Mouse (Mus musculus) thymus, postnatal 25 days (tissue): ENCODE measurements at regions not wholly inside any gene's neighbourhood (a gene's known extent, or its start where the extent isn't known, plus 50 kb on each side); places are given as distances from the start of the nearest gene placed in this dataset.

Source experiments
- DNase-seq: peaks from one replicate; pipeline ENCODE4 v3.0.0; 2022

GRCm38 (mm10) chr8:115806139-115806538 is 98.5 kb upstream of the Maf start:
- DNase-seq, result no peak

- DNase-seq, result no peak
Measured at GRCm38 (mm10) chr8:115793587-115793986, 86.0 kb upstream of the Maf start.

DNA sequence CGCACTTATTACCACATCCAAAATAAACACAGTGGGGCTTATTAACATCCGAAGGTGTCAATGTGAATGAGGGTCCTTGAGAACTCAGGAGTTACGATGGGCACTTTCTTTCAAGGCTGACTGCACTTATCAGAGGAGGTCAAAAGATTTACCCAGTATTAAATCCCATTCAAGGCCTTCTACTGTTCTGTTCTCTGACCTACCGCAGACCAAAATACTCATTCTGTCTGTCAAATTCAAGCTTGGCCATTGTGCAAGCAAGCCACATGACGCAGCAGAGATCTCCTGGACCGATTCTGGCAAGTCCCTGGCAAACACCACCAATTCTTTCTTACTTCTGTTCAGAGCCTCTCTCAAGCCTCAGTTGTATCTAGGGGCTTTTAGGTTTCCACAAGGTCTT is 80.8 kb upstream of the Maf start:
- no peak for DNase-seq

DNA sequence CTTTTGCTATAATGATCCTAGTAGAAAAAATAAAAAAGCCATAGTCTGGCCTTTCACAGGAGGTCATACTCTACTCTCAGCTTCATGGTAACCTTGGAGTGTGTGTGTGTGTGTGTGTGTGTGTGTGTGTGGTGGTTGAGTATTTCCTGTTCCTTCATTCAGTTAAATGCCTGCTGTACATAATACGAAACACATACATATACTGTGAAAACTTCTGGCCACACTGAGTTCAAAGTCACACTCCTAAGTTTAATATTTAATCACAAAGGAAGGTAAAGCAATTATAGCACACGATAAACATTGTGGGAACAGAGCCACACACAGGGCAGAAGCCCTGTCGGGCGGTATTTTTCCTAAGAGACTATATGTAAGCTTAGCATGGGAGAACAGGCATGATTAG is 78.6 kb upstream of the Maf start:
- no peak for DNase-seq

DNA sequence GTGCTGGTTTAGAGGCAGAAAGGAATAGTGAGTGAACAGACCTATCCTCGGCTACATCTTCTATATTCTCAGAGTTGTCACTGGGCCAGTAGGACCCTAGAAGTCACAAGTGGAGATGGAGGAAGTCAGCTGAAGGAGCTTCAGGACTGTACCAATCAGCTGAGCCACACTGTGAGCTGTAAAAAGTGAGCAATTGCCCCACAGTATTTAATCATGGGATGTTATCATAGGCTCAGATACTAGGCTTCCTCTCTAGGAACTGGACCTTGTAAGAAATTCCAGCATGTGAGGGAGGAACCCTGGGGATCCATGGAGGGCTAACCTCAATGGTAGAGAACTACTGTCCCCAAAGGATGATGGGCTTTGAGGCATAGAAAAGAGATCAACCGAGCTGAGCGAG is 78.2 kb upstream of the Maf start:
- DNase-seq, result no peak

- DNase-seq, result no peak
Measured at GRCm38 (mm10) chr8:115783364-115783763, 75.8 kb upstream of the Maf start.

DNA sequence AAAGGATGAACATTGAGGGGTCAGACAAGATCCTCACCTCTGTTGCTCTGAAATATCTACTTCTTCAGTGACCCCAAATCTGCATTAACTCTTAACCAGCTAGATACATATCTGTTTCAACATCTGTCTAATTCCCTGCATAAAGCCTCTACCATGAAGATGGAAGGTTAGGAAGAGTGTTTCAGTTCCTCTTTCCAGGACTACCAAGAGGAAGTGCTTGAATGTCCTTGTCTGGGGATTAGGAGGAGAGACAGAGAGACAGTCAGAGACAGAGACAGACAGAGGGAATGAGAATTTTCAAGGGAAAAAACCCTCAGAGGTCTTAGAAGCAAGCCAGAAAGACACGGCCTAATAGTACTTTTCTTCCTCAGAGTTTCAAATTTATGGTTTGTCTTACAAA is 70.8 kb upstream of the Maf start:
- DNase-seq, result no peak

- no peak for DNase-seq
Measured at GRCm38 (mm10) chr8:115771060-115771459, 63.5 kb upstream of the Maf start.

GRCm38 (mm10) chr8:115768631-115769030 is 61.0 kb upstream of the Maf start:
- DNase-seq, result no peak

DNA sequence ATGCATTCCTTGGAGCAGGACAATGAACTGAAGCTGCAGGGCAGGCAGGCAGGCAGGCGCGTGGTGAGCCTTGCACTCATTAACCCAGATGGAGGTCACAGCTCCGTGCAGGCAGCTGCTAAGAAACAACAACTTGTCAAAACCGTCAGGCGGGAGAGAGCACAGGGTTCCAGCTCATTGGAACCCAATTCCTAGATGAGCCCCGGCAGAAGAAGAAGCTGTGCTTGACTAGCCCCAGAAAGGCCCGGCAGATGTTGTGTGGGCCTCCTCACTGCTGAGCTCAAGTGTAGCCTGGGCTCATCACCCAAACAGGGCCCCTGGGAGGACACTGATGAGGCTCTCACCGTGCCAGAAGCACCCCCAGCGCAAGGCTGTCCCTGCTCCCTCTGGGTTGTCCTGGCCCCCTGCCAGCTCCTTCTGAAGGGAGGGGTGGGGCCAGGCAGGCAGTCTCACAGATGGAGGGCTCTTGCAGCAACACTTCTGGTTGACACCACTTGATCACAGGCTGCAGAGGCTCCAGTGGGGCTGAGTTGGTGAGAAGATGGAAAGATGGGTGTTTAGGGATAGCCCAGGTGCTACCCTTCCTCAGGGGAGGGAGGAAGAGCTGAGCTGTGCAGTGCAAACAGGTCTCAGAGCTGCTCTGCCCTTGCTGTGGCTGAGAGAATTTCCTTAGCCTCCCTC is 58.8 kb upstream of the Maf start:
- no peak for DNase-seq

- no peak for DNase-seq
Measured at GRCm38 (mm10) chr8:115764551-115764950, 57.0 kb upstream of the Maf start.

DNA sequence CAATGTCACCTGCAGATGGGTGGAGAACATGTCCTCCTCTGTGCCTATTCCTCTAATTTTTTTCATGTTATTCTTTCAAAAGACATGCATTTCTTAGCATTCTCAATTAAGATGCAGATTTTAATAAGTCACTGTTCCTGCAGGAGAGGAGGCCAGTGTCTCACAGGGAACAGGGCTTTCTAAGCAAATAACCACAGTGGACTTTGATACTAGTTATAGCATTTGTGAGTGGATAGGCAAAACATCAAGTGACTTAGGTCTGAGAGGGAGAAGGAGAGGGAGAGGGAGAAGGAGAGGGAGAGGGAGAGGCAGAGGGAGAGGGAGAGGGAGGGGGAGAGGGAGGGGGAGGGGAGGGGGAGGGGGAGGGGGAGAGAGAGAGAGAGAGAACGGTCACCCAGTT is 50.4 kb upstream of the Maf start:
- no peak for DNase-seq
